In the genomic region with DNA sequence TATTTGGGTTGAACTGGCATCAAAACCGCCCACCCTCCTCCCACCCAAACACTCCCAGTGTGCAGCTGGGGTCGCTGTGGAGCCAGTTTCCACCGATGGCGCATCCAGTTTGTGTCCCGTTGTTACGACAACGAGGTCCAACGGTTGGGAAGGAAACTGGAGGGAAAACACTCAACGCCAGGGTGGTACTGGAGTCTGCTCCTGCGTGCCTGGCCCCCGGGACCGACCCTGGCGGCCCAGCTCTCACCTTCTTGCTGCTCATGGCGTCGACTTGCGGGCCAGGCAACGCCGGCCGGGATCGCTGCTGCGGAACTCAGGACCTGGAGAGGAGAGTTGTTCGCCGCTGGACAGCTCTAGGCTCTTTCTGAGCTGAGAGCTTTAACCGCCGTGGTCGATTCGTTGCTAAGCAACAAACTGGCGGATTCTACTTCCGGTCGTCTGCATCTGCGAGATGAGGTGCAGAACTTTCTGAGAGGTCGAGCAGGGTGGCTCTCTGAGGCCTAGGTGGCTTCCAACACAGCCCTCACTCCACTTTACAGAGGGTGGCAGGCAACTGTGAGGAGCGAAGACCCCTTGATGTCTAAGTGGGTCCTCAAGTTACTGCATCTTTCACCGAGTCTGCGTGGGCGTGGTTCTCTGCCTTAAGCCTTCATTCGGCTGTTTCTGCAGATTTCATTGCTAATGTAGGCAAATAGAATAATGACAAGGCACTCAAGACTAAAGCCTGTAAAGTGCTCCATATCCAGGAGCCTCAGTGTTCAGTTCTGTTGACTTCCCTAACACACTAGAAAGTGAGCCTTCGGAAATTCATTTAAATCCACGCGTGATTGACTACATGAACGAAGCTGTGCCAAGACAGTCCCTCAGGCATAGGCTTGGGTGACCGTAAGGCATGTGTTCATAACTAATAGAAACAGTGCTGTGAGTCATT, we compare ENCODE assay signal across 8 mouse cellular contexts. TPM values are rescaled to one million over a fixed set of nuclear protein-coding genes. Genes with fewer than 3 reads are reported as not detected.
A peak's percentile ranks its signal among the peaks of the same experiment; 100 is the strongest.
DNase-seq lines count a peak whose midpoint lies in the region; ATAC-seq and TF ChIP-seq lines count a peak whose summit lies in the region.

Dnah7a (minus strand) TSS at position 354 of the 931 bp plus-strand sequence.

- H3K27me3 ChIP-seq in embryonic facial prominence, embryonic 13.5 days: no peaks in the 10 kb centered on the region
- no peaks in the 10 kb centered on the region for H3K27me3 ChIP-seq in heart, postnatal 0 days (ENCODE audit: control insufficient read depth, insufficient read depth, low read length)

- peaks cover 11% of the 10 kb centered on the region for H3K4me1 ChIP-seq in embryonic facial prominence, embryonic 13.5 days
- peaks cover 8% of the 10 kb centered on the region; the same call in 1 of the 2 replicates for H3K4me1 ChIP-seq in heart, postnatal 0 days (ENCODE audit: control insufficient read depth, insufficient read depth)
- H3K4me1 ChIP-seq in lung, adult 2 months (ENCODE audit: control insufficient read depth, insufficient read depth, low read length): no peaks in the 10 kb centered on the region

- TF ChIP-seq POLR2A in lung, adult 2 months (IDR thresholded peaks at IDR 0.05; ENCODE audit: borderline replicate concordance, extremely low read depth, low read depth, low read length): no peak

- H3K9ac ChIP-seq in embryonic facial prominence, embryonic 13.5 days: peak within 1 kb of the TSS; percentile 65; the same call in 1 of the 2 replicates
- no peak within 1 kb of the TSS for H3K9ac ChIP-seq in heart, postnatal 0 days (replicated peaks; ENCODE audit: low read depth, low read length)

- no peaks in the 10 kb centered on the region for H3K9me3 ChIP-seq in embryonic facial prominence, embryonic 13.5 days
- no peaks in the 10 kb centered on the region for H3K9me3 ChIP-seq in heart, postnatal 0 days (replicated peaks; ENCODE audit: control insufficient read depth, low read length)

- 8% methylated on average over 42 of the region's 42 CpGs for WGBS in embryonic facial prominence, embryonic 13.5 days
- WGBS in heart, postnatal 0 days: 13% methylated on average over 42 of the region's 42 CpGs
- 18% methylated on average over 42 of the region's 42 CpGs for WGBS in lung, adult 2 months

- H3K27ac ChIP-seq in embryonic facial prominence, embryonic 13.5 days: peak within 1 kb of the TSS; percentile 66; the same call in 1 of the 2 replicates
- H3K27ac ChIP-seq in heart, postnatal 0 days (ENCODE audit: low read depth): no peak within 1 kb of the TSS
- peak within 1 kb of the TSS; percentile 80 for H3K27ac ChIP-seq in layer of hippocampus, adult 2 months

- peak; percentile 72 for DNase-seq in CD4-positive, CD25-positive, alpha-beta regulatory T cell, adult 2 months (ENCODE audit: low read depth, low spot score)
- peak; percentile 48 for DNase-seq in adrenal gland, postnatal 14 days
- DNase-seq in heart, postnatal 0 days (ENCODE audit: low spot score): peak; percentile 34
- peak; percentile 35 to 48 for DNase-seq in layer of hippocampus, adult 2 months (ENCODE audit: low spot score in 2 of 2)
- peak; percentile 5 for DNase-seq in lung, adult 2 months
- DNase-seq in thymus, postnatal 25 days: peak; percentile 53

- H3K36me3 ChIP-seq in embryonic facial prominence, embryonic 13.5 days: no peaks in the 10 kb centered on the region
- H3K36me3 ChIP-seq in heart, postnatal 0 days (replicated peaks; ENCODE audit: control insufficient read depth, insufficient read depth, low read length): no peaks in the 10 kb centered on the region

- 0 out of 2 replicates have a peak, but pooled peaks have one; percentile 9 for TF ChIP-seq CTCF in heart, postnatal 0 days (IDR thresholded peaks at IDR 0.05; ENCODE audit: low read depth)
- TF ChIP-seq CTCF in layer of hippocampus, adult 2 months (conservative IDR thresholded peaks at IDR 0.05): peak; percentile 72
- TF ChIP-seq CTCF in lung, adult 2 months (IDR thresholded peaks at IDR 0.05; ENCODE audit: insufficient read depth, low read length): 0 out of 2 replicates have a peak, but pooled peaks have one; percentile 4

- TF ChIP-seq EP300 in heart, postnatal 0 days (IDR thresholded peaks at IDR 0.05; ENCODE audit: low read depth): no peak

- peak; percentile 69 for ATAC-seq in embryonic facial prominence, embryonic 13.5 days (ENCODE audit: insufficient number of reproducible peaks, insufficient read depth, low FRiP score, low TSS enrichment, low read depth)
- ATAC-seq in heart, postnatal 0 days (ENCODE audit: insufficient read depth, low read depth): peak; percentile 49; the same call in 1 of the 2 replicates
- 0 out of 2 replicates have a peak, but pooled peaks have one; percentile 30 for ATAC-seq in neutrophil, adult 5-6 weeks (ENCODE audit: extremely low read depth, insufficient number of reproducible peaks, low FRiP score, poor library complexity, severe bottlenecking)

- H3K4me2 ChIP-seq in embryonic facial prominence, embryonic 13.5 days: peak within 1 kb of the TSS; percentile 89
- H3K4me2 ChIP-seq in heart, postnatal 0 days (ENCODE audit: low read depth, low read length): peak within 1 kb of the TSS; percentile 77

- H3K4me3 ChIP-seq in embryonic facial prominence, embryonic 13.5 days: peak within 1 kb of the TSS; percentile 58
- H3K4me3 ChIP-seq in heart, postnatal 0 days (ENCODE audit: low read depth, low read length): peak within 1 kb of the TSS; percentile 49
- peak within 1 kb of the TSS; percentile 69 for H3K4me3 ChIP-seq in layer of hippocampus, adult 2 months
- H3K4me3 ChIP-seq in lung, adult 2 months (replicated peaks; ENCODE audit: extremely low read depth, low read depth, low read length): peak within 1 kb of the TSS; percentile 2

RNA-seq across cellular contexts. Expression of gene Dnah7a, which starts in this region (rescaled TPM):
- total RNA-seq in adrenal gland, postnatal 14 days (2021): 0.23 and 0.67 TPM in 2 replicates
- 2.6 and 3.5 TPM in 2 replicates for polyA plus RNA-seq in embryonic facial prominence, embryonic 13.5 days (2015; fragmentation: Nextera tagmentation; extraction: Ambion mirVana)
- not detected in 2 replicates for total RNA-seq in heart, postnatal 0 days (2014; rRNA removed; ENCODE audit: low replicate concordance)
- 0.07 and 0.22 TPM in 2 replicates for polyA plus RNA-seq in heart, postnatal 0 days (2015; fragmentation: Nextera tagmentation; extraction: Ambion mirVana)
- total RNA-seq in layer of hippocampus, adult 2 months (2021): 1 to 10 TPM; 4.2 to 5.2 TPM
- 1.2 and 1.4 TPM in 2 replicates for polyA plus RNA-seq in lung, adult 2 months (2012; rRNA removed)
- not detected in 2 replicates for total RNA-seq in neutrophil, adult 5-6 weeks (2017)

Comparison
In these comparisons a context has a peak if more than half of its experiments do, and no peak if none do; other contexts are left out.
1. Peak in DNase-seq in adrenal gland, postnatal 14 days; RNA of the gene not detected or under 1 TPM.
2. Peak in DNase-seq, ATAC-seq, H3K4me3 ChIP-seq and H3K4me2 ChIP-seq in heart, postnatal 0 days; RNA of the gene not detected or under 1 TPM.
3. Peak in ATAC-seq in neutrophil, adult 5-6 weeks; RNA of the gene not detected or under 1 TPM.
4. DNase-seq: peak in every context shown above with its lines; median percentile 72 in CD4-positive, CD25-positive, alpha-beta regulatory T cell, adult 2 months; 53 in thymus, postnatal 25 days; 48 in adrenal gland, postnatal 14 days; 42 in layer of hippocampus, adult 2 months; 34 in heart, postnatal 0 days; 5 in lung, adult 2 months.
5. H3K4me3 ChIP-seq: peak in every context shown above with its lines; median percentile 69 in layer of hippocampus, adult 2 months; 58 in embryonic facial prominence, embryonic 13.5 days; 49 in heart, postnatal 0 days; 2 in lung, adult 2 months.
6. CTCF ChIP-seq: peak in every context shown above with its lines; median percentile 72 in layer of hippocampus, adult 2 months; 9 in heart, postnatal 0 days; 4 in lung, adult 2 months.